Mouse (Mus musculus) B cell, adult 62 days (primary cell): ENCODE data around the gene Sbk2. TPM values are rescaled to one million over a fixed set of nuclear protein-coding genes. Genes with fewer than 3 reads are reported as not detected.

Experiments
- total RNA-seq: library from RNA; stranded (reverse); gene quantifications from 4 replicates; pipeline ENCODE4 v1.2.4, GENCODE M21; 2023

Sbk2 gene
- total RNA-seq, result 0.51 to 1.9 TPM (median 0.61 TPM) in 3 of 4 replicates, not detected in the other

GRCm38 (mm10) chr7:4964272-4964671, at the start of gene Sbk2:
TSS of gene Sbk2 (minus strand) at chr7:4964406.

DNA sequence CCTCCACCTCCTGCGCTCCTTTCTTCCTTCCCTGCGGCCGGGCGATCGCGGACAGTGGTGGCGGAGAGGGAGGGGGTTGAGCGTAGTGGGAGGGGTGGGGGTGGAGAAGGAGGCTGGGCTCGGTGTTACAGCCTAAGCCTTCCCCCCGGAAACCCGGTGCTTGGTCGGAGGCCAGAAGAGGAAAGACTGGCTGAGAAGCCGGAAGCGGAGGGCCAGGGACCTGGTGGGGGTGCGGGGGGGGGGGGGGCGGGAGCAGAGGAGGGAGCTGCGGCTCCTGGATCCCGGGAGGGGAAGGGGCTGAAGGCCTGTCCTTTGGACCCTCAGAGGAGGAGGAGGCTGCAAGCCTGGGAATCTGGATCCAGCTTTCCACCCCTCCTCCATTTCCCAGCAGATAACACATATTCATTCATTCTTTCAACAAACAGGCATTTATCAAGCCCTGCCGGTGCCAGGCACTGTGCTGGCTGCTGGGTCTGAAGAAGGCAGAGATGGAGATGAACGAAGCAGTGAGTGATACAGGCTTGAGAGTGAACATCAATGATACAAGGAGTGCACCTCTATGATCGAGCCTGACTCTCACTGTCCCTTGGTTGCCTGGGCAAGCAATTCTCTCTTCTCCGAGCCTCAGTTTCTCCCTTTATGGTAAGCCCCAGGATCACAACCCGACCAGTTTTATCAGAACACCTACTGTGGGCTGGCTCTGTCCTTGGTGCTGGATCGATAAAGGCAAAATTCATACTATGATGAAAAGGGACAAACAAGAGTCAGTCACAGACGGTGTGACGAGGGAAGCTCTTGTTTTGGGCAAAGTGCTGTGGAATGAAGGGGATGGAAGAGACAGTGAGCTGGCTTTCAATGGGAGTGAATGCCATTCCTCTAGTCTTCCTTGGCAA, 32.0 kb upstream of the Sbk2 start, which contains the start of gene Zfp579:
Gene Zfp579, minus strand, starts transcription at position 156 of the 893 bp plus-strand sequence.

GRCm38 (mm10) chr7:4971068-4971467, 6.9 kb upstream of the Sbk2 start, which contains the start of gene Sbk3:
TSS of gene Sbk3 (minus strand) at chr7:4971168.

DNA sequence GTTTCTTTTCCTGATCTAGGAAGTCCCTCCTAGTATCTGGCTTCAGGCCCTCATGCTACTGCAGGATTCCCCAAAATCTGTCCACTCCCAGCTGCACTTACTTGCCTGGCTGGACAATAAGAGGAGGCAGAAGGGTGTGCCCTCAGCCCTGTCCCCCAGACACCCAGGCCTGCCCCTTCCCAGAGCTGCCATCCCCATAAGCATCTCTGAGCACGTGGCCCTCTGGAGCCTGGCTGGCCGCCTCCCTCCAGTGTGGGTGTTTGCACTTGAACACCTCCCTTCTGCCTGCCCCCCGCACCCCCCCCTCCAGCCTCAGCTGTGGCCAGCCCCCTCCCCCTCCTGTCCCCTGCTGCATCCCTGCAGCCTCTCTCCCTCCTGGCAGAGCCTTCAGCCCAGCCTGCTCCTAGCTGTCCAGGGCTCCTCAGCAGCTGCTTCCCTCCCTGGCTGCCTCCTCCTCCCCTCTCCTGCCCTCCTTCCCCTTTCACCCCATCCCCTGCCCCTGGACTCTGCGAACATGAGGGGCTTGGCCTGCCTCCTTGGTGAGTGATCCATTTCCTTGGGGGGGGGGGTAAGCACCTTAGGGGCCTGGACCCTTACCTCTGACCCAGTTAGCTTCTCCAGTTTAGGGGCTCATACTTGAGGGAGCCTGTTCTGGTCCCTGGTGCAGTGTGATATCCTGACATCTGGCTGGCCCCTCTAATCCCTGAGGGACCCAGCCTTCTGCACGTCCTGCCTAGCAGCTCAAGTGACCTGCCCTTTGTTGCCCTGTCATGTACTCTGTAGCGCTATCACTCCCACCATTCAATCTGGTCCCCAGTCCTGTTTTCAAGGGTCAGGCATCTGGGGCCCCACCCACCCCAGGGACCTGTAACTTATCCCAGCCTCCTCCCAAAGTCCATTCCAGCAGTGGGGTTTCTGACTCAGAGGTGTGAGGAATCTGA, 38.5 kb downstream of the Sbk2 start, which contains the start of gene Ssc5d:
Gene Ssc5d, plus strand, starts transcription at position 345 of the 941 bp plus-strand sequence.

GRCm38 (mm10) chr7:4921824-4922482, 42.3 kb downstream of the Sbk2 start, which contains the start of gene Nat14:
TSS of gene Nat14 (plus strand) at chr7:4922028.

DNA sequence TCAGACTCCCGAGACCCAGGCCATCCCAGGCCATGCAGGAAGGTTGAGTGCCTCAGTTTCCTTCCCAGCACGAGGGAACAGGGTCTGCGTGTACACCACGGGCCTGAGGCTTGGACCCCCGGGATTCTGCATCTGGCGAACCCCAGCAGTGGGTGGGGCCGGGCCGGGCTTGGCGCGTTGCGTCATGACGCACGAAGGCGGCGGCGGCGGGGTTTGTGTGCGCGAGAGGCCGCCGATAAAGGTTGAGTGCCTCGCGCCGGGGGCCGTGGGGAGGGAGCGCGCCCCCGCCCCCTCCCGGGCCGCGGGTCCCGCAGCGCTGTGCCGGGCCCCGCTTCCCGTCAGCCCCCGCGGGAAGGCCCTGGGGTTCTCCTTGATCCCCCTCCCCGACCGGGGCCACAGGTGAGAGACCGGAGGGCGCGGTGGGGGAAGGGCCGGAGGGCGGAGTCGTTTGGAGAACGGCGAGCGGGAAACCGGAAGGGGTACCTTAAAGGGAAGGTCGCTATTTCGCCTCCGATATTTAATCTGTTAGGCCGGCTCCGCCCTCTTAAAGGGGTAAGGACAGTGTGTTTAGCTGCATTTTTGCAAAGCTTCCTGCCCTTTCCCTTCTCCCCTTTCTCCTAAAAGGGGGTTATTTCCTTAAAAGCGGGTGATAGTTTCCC, 49.1 kb downstream of the Sbk2 start, which contains the start of gene Zfp628:
Gene Zfp628, plus strand, starts transcription at position 211 of the 659 bp plus-strand sequence.

DNA sequence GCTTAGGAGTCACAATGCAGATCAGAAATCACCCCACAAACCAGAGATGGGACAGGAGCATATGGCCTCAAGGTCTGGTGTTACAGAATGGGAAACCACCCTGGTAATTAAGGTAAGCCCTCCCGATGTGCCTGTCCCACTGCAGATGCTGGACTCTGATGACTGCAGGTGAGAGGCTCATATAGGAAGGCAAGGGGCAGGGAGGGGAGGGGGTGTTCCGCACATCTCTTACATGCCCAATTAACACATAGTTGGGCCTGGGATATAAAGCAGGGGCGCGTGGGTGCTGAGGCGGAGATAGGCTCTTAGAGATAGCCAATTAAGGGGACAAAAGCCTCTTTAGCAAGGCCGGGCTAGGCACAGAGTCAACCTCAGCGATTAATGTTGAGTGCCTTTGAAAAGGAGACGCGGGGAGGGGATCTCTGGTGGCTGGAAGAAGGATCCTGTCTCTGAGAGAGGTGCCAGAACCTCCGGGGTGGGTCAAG, 57.7 kb downstream of the Sbk2 start, which contains the start of gene Gm36210:
Gene Gm36210, minus strand, starts transcription at position 51 of the 485 bp plus-strand sequence.

Other genes starting within 250 kb of the Sbk2 start
- gene Tmem150b, start 239.2 kb downstream of the Sbk2 start, total RNA-seq, result 1.5 to 4.0 TPM (median 3.0 TPM) in 4 replicates
- gene Kmt5c, start 224.3 kb downstream of the Sbk2 start, total RNA-seq, result 87.1 to 92.8 TPM (median 91.8 TPM) in 4 replicates
- gene Cox6b2, start 211.3 kb downstream of the Sbk2 start, total RNA-seq, result 1.3 to 5.4 TPM (median 4.0 TPM) in 4 replicates
- not detected in 4 replicates for gene Fam71e2, start 193.1 kb downstream of the Sbk2 start, total RNA-seq
- not detected in 4 replicates for gene Il11, start 181.5 kb downstream of the Sbk2 start, total RNA-seq
- gene Tmem190, start 181.5 kb downstream of the Sbk2 start, total RNA-seq, result not detected in 4 replicates
- gene Tmem238, start 174.8 kb downstream of the Sbk2 start, total RNA-seq, result 1.8 to 2.7 TPM (median 2.4 TPM) in 4 replicates
- gene Rpl28, start 171.5 kb downstream of the Sbk2 start, total RNA-seq, result 1,788 to 1,881 TPM (median 1,825 TPM) in 4 replicates
- 157 to 176 TPM (median 162 TPM) in 4 replicates for gene Ube2s, start 151.8 kb downstream of the Sbk2 start, total RNA-seq
- 0.49 to 2.8 TPM (median 1.1 TPM) in 4 replicates for gene Shisa7, start 119.7 kb downstream of the Sbk2 start, total RNA-seq
- gene Isoc2b, start 94.1 kb downstream of the Sbk2 start, total RNA-seq, result 4.3 to 9.7 TPM (median 6.8 TPM) in 4 replicates
- gene Isoc2a, start 87.3 kb downstream of the Sbk2 start, total RNA-seq, result 9.9 to 14.2 TPM (median 11.8 TPM) in 4 replicates
- not detected in 4 replicates for gene Gm36210, start 57.9 kb downstream of the Sbk2 start, total RNA-seq
- 36.3 to 42.6 TPM (median 37.9 TPM) in 4 replicates for gene Zfp628, start 49.2 kb downstream of the Sbk2 start, total RNA-seq
- gene Nat14, start 42.4 kb downstream of the Sbk2 start, total RNA-seq, result 9.0 to 12.9 TPM (median 10.2 TPM) in 4 replicates
- 0.21 to 0.63 TPM (median 0.42 TPM) in 4 replicates for gene Ssc5d, start 38.6 kb downstream of the Sbk2 start, total RNA-seq
- not detected in 4 replicates for gene Sbk3, start 6.8 kb upstream of the Sbk2 start, total RNA-seq
- gene Zfp579, start 31.8 kb upstream of the Sbk2 start, total RNA-seq, result 15.7 to 19.2 TPM (median 16.5 TPM) in 4 replicates
- 7.0 to 8.3 TPM (median 7.6 TPM) in 4 replicates for gene Zfp524, start 50.0 kb upstream of the Sbk2 start, total RNA-seq
- 58.3 to 66.2 TPM (median 62.1 TPM) in 4 replicates for gene Fiz1, start 50.3 kb upstream of the Sbk2 start, total RNA-seq
- gene Gm44973, start 51.1 kb upstream of the Sbk2 start, total RNA-seq, result not detected in 4 replicates
- gene Zfp865, start 56.0 kb upstream of the Sbk2 start, total RNA-seq, result 48.6 to 50.4 TPM (median 49.4 TPM) in 4 replicates
- gene Ccdc106, start 56.1 kb upstream of the Sbk2 start, total RNA-seq, result not detected in 4 replicates
- gene 4632433K11Rik, start 69.7 kb upstream of the Sbk2 start, total RNA-seq, result not detected in 4 replicates
- 7.6 to 8.5 TPM (median 8.3 TPM) in 4 replicates for gene Zfp784, start 74.0 kb upstream of the Sbk2 start, total RNA-seq
- gene Zfp580, start 87.1 kb upstream of the Sbk2 start, total RNA-seq, result 2.5 to 3.6 TPM (median 3.3 TPM) in 4 replicates
- 540 to 584 TPM (median 566 TPM) in 4 replicates for gene U2af2, start 97.7 kb upstream of the Sbk2 start, total RNA-seq
- gene Epn1, start 115.8 kb upstream of the Sbk2 start, total RNA-seq, result 197 to 224 TPM (median 210 TPM) in 4 replicates
- not detected in 4 replicates for gene Rfpl4, start 152.5 kb upstream of the Sbk2 start, total RNA-seq
- gene Rasl2-9, start 161.5 kb upstream of the Sbk2 start, total RNA-seq, result 0.56 to 1.6 TPM (median 1.2 TPM) in 3 of 4 replicates, not detected in the other
- gene Vmn1r55, start 185.3 kb upstream of the Sbk2 start, total RNA-seq, result not detected in 4 replicates
- not detected in 4 replicates for gene Vmn1r56, start 232.3 kb upstream of the Sbk2 start, total RNA-seq